Mouse (Mus musculus) embryonic facial prominence, embryonic 12.5 days (tissue): ENCODE results near the gene Ercc2. TPM values are rescaled to one million over a fixed set of nuclear protein-coding genes. Genes with fewer than 3 reads are reported as not detected.

Experiments
- ATAC-seq: fragments of 200-750 bp; cut with Nextera tagmentation; 2 replicates; pipeline ENCODE4 v1.8.0; 2017; ENCODE audit not compliant: insufficient number of reproducible peaks, insufficient read depth, low FRiP score, low TSS enrichment
- H3K27ac ChIP-seq: fragments of 300-500 bp; sonication (generic); 2 replicates; pipeline ENCODE4 v1.5.1; 2016; ENCODE audit warnings: mild to moderate bottlenecking
- H3K27me3 ChIP-seq: fragments of 300-500 bp; sonication (generic); 2 replicates; pipeline ENCODE4 v1.6.1; 2016; ENCODE audit warnings: mild to moderate bottlenecking, moderate library complexity
- H3K36me3 ChIP-seq: fragments of 300-500 bp; sonication (generic); 2 replicates; pipeline ENCODE4 v1.6.1; 2016; ENCODE audit warnings: mild to moderate bottlenecking
- H3K4me1 ChIP-seq: fragments of 300-500 bp; sonication (generic); 2 replicates; pipeline ENCODE4 v1.6.1; 2016
- H3K4me2 ChIP-seq: fragments of 300-500 bp; sonication (generic); replicated peaks from 2 replicates; pipeline ENCODE4 v1.6.1; 2016; ENCODE audit warnings: mild to moderate bottlenecking, moderate library complexity
- H3K4me3 ChIP-seq: fragments of 300-500 bp; sonication (generic); 2 replicates; pipeline ENCODE4 v1.5.1; 2016; ENCODE audit warnings: mild to moderate bottlenecking
- H3K9ac ChIP-seq: fragments of 300-500 bp; sonication (generic); 2 replicates; pipeline ENCODE4 v1.6.1; 2016; ENCODE audit warnings: mild to moderate bottlenecking, moderate library complexity
- H3K9me3 ChIP-seq: fragments of 300-500 bp; sonication (generic); 2 replicates; pipeline ENCODE4 v1.6.1; 2016; ENCODE audit warnings: mild to moderate bottlenecking, moderate library complexity
- WGBS: fragments of 180-500 bp; shearing (Covaris S2); methylation state at CpG from one replicate; pipeline ENCODE4 v1.1.7; 2016; 5-methylcytosine and 5-hydroxymethylcytosine counted together
- microRNA counts: library from miRNA; unstranded; fragments of <30 nt; microRNA quantifications from one replicate; lab custom pipeline; 2017
- microRNA-seq: library from miRNA; unstranded; fragments of <30 nt; microRNA quantifications from one replicate; pipeline ENCODE4, GENCODE M21; 2017
- polyA plus RNA-seq: library from polyadenylated mRNA; unstranded; fragments of >200 nt; fragmentation: Nextera tagmentation; extraction: Ambion mirVana; gene quantifications from 2 replicates; pipeline ENCODE4 v1.2.1, GENCODE M21; 2016

Ercc2 gene
- polyA plus RNA-seq, 1 experiment from 2014 or later, result 19.9 TPM

GRCm38 (mm10) chr7:19432475-19432874, 50.7 kb downstream of the Ercc2 start:
- Histone ChIP-seq H3K4me3 (no peak overlapping the region), H3K36me3 (peaks cover 98% of the 10 kb centered on the region), H3K4me1 (no peaks in the 10 kb centered on the region), H3K27me3 (no peaks in the 10 kb centered on the region), H3K9me3 (no peaks in the 10 kb centered on the region), H3K4me2 (no peak overlapping the region), H3K9ac (no peak overlapping the region), H3K27ac (no peak overlapping the region)
- ATAC-seq, result no peak
- 95% methylated on average over 2 of the region's 2 CpGs for WGBS

- H3K4me2 ChIP-seq, result no peak overlapping the region
Observed at GRCm38 (mm10) chr7:19436276-19436675, 54.5 kb downstream of the Ercc2 start.

DNA sequence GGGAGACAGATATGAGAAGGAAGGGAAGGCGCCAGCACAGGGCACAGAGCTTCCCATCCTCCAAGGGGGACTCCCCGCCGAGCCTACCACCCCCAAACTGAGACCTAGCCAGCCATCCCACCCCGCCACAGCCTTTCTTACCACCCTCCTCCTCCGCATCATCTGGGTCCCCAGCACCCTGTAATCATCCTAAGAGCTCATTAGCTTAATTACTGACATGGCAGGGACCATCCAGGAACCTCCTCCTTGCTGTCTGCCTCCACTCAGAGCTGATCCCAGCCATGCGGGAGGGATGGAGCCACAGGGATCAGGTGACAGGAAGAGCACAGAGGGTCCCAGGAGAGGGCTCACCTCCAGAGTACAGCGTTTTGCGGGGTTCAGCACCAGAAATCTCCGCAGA, 55.2 kb downstream of the Ercc2 start:
- Histone ChIP-seq H3K4me2 (no peak overlapping the region), H3K27ac (no peak overlapping the region), H3K27me3 (no peaks in the 10 kb centered on the region), H3K4me1 (no peaks in the 10 kb centered on the region), H3K9ac (no peak overlapping the region), H3K4me3 (no peak overlapping the region), H3K9me3 (no peaks in the 10 kb centered on the region), H3K36me3 (peaks cover 90% of the 10 kb centered on the region)
- WGBS, result 82% methylated on average over 9 of the region's 9 CpGs
- no peak for ATAC-seq

More at GRCm38 (mm10) chr7:19436276-19436675, 54.5 kb downstream of the Ercc2 start:
- H3K36me3 ChIP-seq, result peaks cover 90% of the 10 kb centered on the region
- no peak overlapping the region for H3K27ac ChIP-seq
- H3K9me3 ChIP-seq, result no peaks in the 10 kb centered on the region
- no peaks in the 10 kb centered on the region for H3K4me1 ChIP-seq
- H3K4me3 ChIP-seq, result no peak overlapping the region
- no peak overlapping the region for H3K9ac ChIP-seq
- no peak for ATAC-seq
- 97% methylated on average over 2 of the region's 2 CpGs for WGBS
- no peaks in the 10 kb centered on the region for H3K27me3 ChIP-seq

DNA sequence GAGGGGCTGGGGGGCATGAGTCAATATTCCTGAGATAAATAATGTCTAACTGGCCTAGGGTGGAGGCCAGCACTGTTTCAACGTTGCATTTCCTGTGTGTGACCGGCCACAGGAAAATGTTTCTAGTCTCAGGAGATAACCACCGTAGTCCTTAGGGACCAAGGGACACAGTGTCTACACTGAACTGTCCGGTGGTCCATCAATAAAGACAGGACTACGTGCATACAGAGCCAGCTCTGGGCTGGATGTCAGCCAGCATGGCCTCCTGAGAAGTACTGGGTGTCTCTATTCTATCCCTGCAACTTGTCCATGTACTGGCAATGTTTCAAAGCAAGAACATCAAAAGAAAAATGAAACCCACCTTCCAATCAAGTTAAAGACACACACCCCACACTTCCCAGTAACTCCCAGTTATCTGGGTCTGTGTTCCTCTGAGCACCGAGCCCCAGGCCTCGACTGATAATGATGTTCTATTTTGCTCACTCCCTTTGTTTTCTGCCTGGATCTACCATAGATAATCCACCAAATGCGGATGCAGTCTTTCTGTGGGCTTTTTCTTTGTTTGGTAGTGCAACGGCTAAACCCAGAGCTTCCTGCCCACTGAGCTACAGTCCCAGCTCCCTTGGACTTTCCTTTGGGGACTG, 59.8 kb downstream of the Ercc2 start:
- 87% methylated on average over 9 of the region's 9 CpGs for WGBS

DNA sequence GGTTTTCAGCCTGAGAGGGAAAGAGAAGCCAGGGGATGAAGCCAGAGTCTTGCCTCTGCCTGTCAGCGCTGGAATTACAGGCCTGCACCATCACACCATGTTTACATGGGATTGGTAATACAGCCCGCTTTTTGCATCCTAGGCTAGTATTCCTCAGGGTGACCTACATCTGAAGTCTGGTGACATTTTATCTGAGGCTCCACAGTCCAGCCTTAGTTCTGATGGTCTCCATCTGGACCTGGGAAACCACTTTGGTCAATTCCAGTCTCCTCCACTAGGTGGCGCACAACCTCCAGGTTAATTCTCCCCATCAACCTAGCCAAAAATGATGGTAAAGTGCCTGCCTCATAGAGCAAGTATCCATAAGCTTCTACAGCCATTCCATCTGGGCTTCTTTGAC, 61.5 kb downstream of the Ercc2 start:
- Histone ChIP-seq H3K27me3 (no peaks in the 10 kb centered on the region), H3K9me3 (no peaks in the 10 kb centered on the region), H3K4me1 (no peaks in the 10 kb centered on the region), H3K4me3 (no peak overlapping the region), H3K9ac (no peak overlapping the region), H3K4me2 (no peak overlapping the region), H3K27ac (no peak overlapping the region), H3K36me3 (peaks cover 84% of the 10 kb centered on the region)
- no peak for ATAC-seq
- WGBS, result 42% methylated on average over 3 of the region's 3 CpGs

More for the DNA sequence above, 59.8 kb downstream of the Ercc2 start:
- H3K4me3 ChIP-seq, result no peak overlapping the region
- no peaks in the 10 kb centered on the region for H3K4me1 ChIP-seq
- no peak overlapping the region for H3K4me2 ChIP-seq
- H3K9ac ChIP-seq, result no peak overlapping the region
- no peaks in the 10 kb centered on the region for H3K9me3 ChIP-seq
- ATAC-seq, result no peak
- peaks cover 82% of the 10 kb centered on the region for H3K36me3 ChIP-seq
- H3K27ac ChIP-seq, result no peak overlapping the region
- no peaks in the 10 kb centered on the region for H3K27me3 ChIP-seq

GRCm38 (mm10) chr7:19444801-19445200, 63.0 kb downstream of the Ercc2 start:
- H3K9ac ChIP-seq, result no peak overlapping the region
- ATAC-seq, result no peak
- WGBS, result 87% methylated on average over 12 of the region's 12 CpGs
- no peak overlapping the region for H3K4me2 ChIP-seq
- no peaks in the 10 kb centered on the region for H3K27me3 ChIP-seq
- no peaks in the 10 kb centered on the region for H3K4me1 ChIP-seq
- no peak overlapping the region for H3K27ac ChIP-seq
- H3K9me3 ChIP-seq, result no peaks in the 10 kb centered on the region
- H3K36me3 ChIP-seq, result peaks cover 86% of the 10 kb centered on the region
- 0 out of 2 replicates have a peak overlapping the region, but pooled peaks have one; percentile 0 for H3K4me3 ChIP-seq

MicroRNA genes within 50 kb of the gene (microRNA counts, 519-probe panel; counts per million panel counts)
- microRNA mmu-miR-343 (lab: Ali Mortazavi, UCI), result 460 counts per million, percentile 65 among the panel's probes with 10 or more counts

Small RNA genes lying within 50 kb of the gene (microRNA-seq; reads per million reads assigned to microRNA genes)
- not detected for gene Mir343

Other genes starting within 250 kb of the Ercc2 start
- 16.7 and 17.4 TPM in 2 replicates for gene Qpctl, start 232.7 kb upstream of the Ercc2 start, polyA plus RNA-seq
- 149 and 166 TPM in 2 replicates for gene Snrpd2, start 232.3 kb upstream of the Ercc2 start, polyA plus RNA-seq
- 0.54 and 0.84 TPM in 2 replicates for gene Gipr, start 215.9 kb upstream of the Ercc2 start, polyA plus RNA-seq
- 4.5 and 4.9 TPM in 2 replicates for gene Eml2, start 205.6 kb upstream of the Ercc2 start, polyA plus RNA-seq
- 1.4 and 1.7 TPM in 2 replicates for gene Gpr4, start 169.5 kb upstream of the Ercc2 start, polyA plus RNA-seq
- 38.2 and 40.1 TPM in 2 replicates for gene Opa3, start 153.7 kb upstream of the Ercc2 start, polyA plus RNA-seq
- 68.2 and 69.3 TPM in 2 replicates for gene Vasp, start 110.2 kb upstream of the Ercc2 start, polyA plus RNA-seq
- 0.18 TPM in 1 of 2 replicates, not detected in the other for gene Ppm1n, start 101.9 kb upstream of the Ercc2 start, polyA plus RNA-seq
- gene Rtn2, start 99.4 kb upstream of the Ercc2 start, polyA plus RNA-seq, result 17.9 and 21.4 TPM in 2 replicates
- 0.05 TPM in 1 of 2 replicates, not detected in the other for gene Fosb, start 72.0 kb upstream of the Ercc2 start, polyA plus RNA-seq
- 92.3 and 94.5 TPM in 2 replicates for gene Ercc1, start 37.2 kb upstream of the Ercc2 start, polyA plus RNA-seq
- 27.1 and 28.0 TPM in 2 replicates for gene Cd3eap, start 22.5 kb upstream of the Ercc2 start, polyA plus RNA-seq
- 7.3 and 8.1 TPM in 2 replicates for gene Ppp1r13l, start 22.3 kb upstream of the Ercc2 start, polyA plus RNA-seq
- 10.6 and 10.7 TPM in 2 replicates for gene Klc3, start 22.1 kb downstream of the Ercc2 start, polyA plus RNA-seq
- 0.52 TPM in 1 of 2 replicates, not detected in the other for gene Ckm, start 22.8 kb downstream of the Ercc2 start, polyA plus RNA-seq
- gene Mark4, start 76.8 kb downstream of the Ercc2 start, polyA plus RNA-seq, result 16.3 and 17.9 TPM in 2 replicates
- 1.0 and 1.8 TPM in 2 replicates for gene Exoc3l2, start 81.3 kb downstream of the Ercc2 start, polyA plus RNA-seq
- 4.1 and 4.6 TPM in 2 replicates for gene Bloc1s3, start 126.4 kb downstream of the Ercc2 start, polyA plus RNA-seq
- gene Trappc6a, start 126.4 kb downstream of the Ercc2 start, polyA plus RNA-seq, result 61.7 and 63.5 TPM in 2 replicates
- 0.06 TPM in 1 of 2 replicates, not detected in the other for gene Nkpd1, start 135.8 kb downstream of the Ercc2 start, polyA plus RNA-seq
- gene Ppp1r37, start 181.1 kb downstream of the Ercc2 start, polyA plus RNA-seq, result 36.0 and 40.6 TPM in 2 replicates
- 0.17 and 0.36 TPM in 2 replicates for gene Zfp296, start 195.3 kb downstream of the Ercc2 start, polyA plus RNA-seq
- gene Gemin7, start 195.6 kb downstream of the Ercc2 start, polyA plus RNA-seq, result 150 and 164 TPM in 2 replicates
- 72.7 and 80.7 TPM in 2 replicates for gene Clasrp, start 222.5 kb downstream of the Ercc2 start, polyA plus RNA-seq
- 8.0 and 8.5 TPM in 2 replicates for gene Relb, start 247.4 kb downstream of the Ercc2 start, polyA plus RNA-seq